Mouse (Mus musculus) C2C12 (cell line): ENCODE measurements around the gene Slc11a2. TPM values are rescaled to one million over a fixed set of nuclear protein-coding genes. Genes with fewer than 3 reads are reported as not detected.

Source experiments
- H3K27me3 ChIP-seq: one replicate; pipeline ENCODE4 v1.6.1; 2011; ENCODE audit not compliant: control insufficient read depth, insufficient read depth, insufficient read length
- H3K36me3 ChIP-seq: one replicate; pipeline ENCODE4 v1.6.1; 2011; ENCODE audit not compliant: control insufficient read depth, insufficient read depth
- H3K4me3 ChIP-seq: one replicate; pipeline ENCODE4 v1.5.1; 2011; ENCODE audit warnings: mild to moderate bottlenecking, control low read depth; ENCODE audit not compliant: poor library complexity, insufficient read depth, severe bottlenecking
- H3K79me2 ChIP-seq: one replicate; pipeline ENCODE4 v1.6.1; 2011; ENCODE audit not compliant: control insufficient read depth, insufficient read depth
- H3K79me3 ChIP-seq: one replicate; pipeline ENCODE4 v1.6.1; 2011; ENCODE audit warnings: low read depth, control low read depth
- H3ac ChIP-seq: one replicate; pipeline ENCODE3; 2011; ENCODE audit warnings: low read depth; ENCODE audit not compliant: control insufficient read depth, insufficient read length
- CEBPB ChIP-seq: IDR thresholded peaks from one replicate; pipeline ENCODE4 v1.6.1; 2011; ENCODE audit warnings: low read depth, mild to moderate bottlenecking, control low read depth, moderate library complexity
- CTCF ChIP-seq: IDR thresholded peaks from one replicate; pipeline ENCODE4 v1.5.1; 2011; ENCODE audit not compliant: control insufficient read depth, insufficient read depth, insufficient read length
- FOSL1 ChIP-seq: IDR thresholded peaks from one replicate; pipeline ENCODE4 v1.8.0; 2011; ENCODE audit warnings: mild to moderate bottlenecking, low read length; ENCODE audit not compliant: poor library complexity, insufficient read depth, severe bottlenecking
- MAX ChIP-seq: IDR thresholded peaks from one replicate; pipeline ENCODE4 v1.6.1; 2011; ENCODE audit warnings: mild to moderate bottlenecking, control low read depth
- MYOD1 ChIP-seq: IDR thresholded peaks from one replicate; pipeline ENCODE4 v1.6.1; 2011; ENCODE audit warnings: low read depth; ENCODE audit not compliant: control insufficient read depth, insufficient read length
- MYOG ChIP-seq: IDR thresholded peaks from one replicate; pipeline ENCODE4 v1.6.1; 2011; ENCODE audit not compliant: control insufficient read depth, insufficient read length; ENCODE audit errors: extremely low read depth
- USF1 ChIP-seq: IDR thresholded peaks from one replicate; pipeline ENCODE4 v1.6.1; 2011; ENCODE audit warnings: low read depth, mild to moderate bottlenecking, control low read depth, moderate library complexity
- polyA plus RNA-seq: library from polyadenylated mRNA; unstranded; fragments of >200 nt; fragmentation: generic; extraction: Trizol; gene quantifications from one replicate; pipeline ENCODE4 v1.2.1, GENCODE M21; 2012; ENCODE audit warnings: missing spikeins

Slc11a2 gene
- polyA plus RNA-seq, 1 experiment = 34.3 TPM

DNA sequence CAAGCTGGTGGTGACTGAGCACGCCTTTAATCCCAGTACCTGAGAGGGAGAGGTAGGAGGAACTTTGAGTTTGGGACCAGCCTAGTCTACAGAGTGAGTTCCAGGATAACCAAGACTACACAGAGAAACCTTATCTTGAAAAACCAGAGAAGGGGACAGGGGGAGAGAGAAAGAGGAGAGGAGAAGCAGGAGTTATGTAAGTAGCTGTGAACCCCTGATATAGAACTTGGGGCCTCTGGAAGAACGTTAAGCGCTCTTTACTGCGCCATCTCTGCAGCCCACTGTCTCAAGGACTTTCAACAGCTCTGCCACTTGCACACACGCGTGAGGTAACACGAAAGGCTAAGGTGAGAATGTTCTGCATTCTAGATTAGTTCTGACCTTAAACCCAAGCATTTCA is 33.3 kb downstream of the Slc11a2 start:
- H3K27me3 ChIP-seq = no peaks in the 10 kb centered on the region

GRCm38 (mm10) chr15:100391066-100391465 is 33.8 kb downstream of the Slc11a2 start:
- no peak overlapping the region for H3K4me3 ChIP-seq
- TF ChIP-seq CTCF (no peak), MYOD1 (no peak), MAX (no peak), MYOG (no peak)
- H3K36me3 ChIP-seq = peaks cover 24% of the 10 kb centered on the region
- H3K79me2 ChIP-seq = no peaks in the 10 kb centered on the region
- H3K27me3 ChIP-seq = no peaks in the 10 kb centered on the region
- H3ac ChIP-seq = no peak overlapping the region
- no peaks in the 10 kb centered on the region for H3K79me3 ChIP-seq

More for the DNA sequence above, 33.3 kb downstream of the Slc11a2 start:
- H3K4me3 ChIP-seq = no peak overlapping the region
- no peak for TF ChIP-seq CTCF
- no peaks in the 10 kb centered on the region for H3K79me3 ChIP-seq
- H3K36me3 ChIP-seq = peaks cover 24% of the 10 kb centered on the region
- H3K79me2 ChIP-seq = no peaks in the 10 kb centered on the region
- no peak overlapping the region for H3ac ChIP-seq

DNA sequence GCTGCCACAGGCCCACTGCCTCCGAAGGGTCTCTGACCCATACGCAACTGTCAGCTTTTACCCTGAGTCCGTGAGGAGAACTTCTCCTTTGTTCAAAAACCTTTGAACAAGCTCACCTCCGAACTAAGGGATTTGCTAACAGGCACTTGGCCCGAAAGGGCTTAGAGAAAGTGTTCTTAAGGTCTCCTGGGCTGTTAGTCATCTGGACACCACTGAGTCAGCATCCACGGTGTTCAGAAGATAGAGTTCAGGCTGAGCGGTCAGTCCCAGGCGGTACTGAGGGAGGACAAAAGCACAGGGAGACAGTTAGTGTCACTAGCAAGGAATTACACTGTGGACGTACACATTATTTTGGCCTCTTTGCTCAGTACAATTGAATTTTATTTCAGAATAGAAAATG is 36.0 kb downstream of the Slc11a2 start:
- Histone ChIP-seq H3K79me3 (no peaks in the 10 kb centered on the region), H3ac (no peak overlapping the region), H3K27me3 (no peaks in the 10 kb centered on the region), H3K4me3 (no peak overlapping the region), H3K36me3 (peaks cover 2% of the 10 kb centered on the region), H3K79me2 (no peaks in the 10 kb centered on the region)
- TF ChIP-seq USF1 = no peak
- TF ChIP-seq FOSL1 = no peak
- no peak for TF ChIP-seq MYOG
- no peak for TF ChIP-seq CEBPB
- no peak for TF ChIP-seq MYOD1
- no peak for TF ChIP-seq MAX
- TF ChIP-seq CTCF = no peak

DNA sequence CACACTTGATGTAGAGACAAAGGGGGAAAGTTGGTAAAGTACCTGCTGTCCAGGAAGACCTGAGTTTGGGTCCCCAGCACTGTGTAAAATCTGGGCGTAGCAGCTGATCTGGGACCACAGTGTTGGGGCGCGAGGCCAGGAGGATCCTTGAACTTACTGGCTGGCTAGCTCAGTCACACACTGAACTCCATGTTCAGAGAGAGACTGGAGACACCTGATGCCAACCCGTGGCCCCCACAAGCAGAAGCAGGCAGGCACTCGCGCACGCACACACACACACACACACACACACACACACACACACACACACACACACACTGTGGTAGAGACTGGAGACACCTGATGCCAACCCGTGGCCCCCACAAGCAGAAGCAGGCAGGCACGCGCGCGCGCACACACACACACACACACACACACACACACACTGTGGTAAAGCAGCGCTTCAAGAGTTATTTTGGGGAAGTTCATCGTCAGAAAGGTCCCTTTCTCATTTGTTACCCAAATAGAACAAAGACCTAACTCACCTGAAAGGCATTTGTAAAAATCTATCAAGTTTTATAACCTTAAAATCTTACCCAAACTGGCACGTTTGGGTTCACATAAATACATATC is 36.5 kb downstream of the Slc11a2 start:
- Histone ChIP-seq H3K4me3 (no peak overlapping the region), H3K27me3 (no peaks in the 10 kb centered on the region), H3K36me3 (no peaks in the 10 kb centered on the region), H3ac (no peak overlapping the region), H3K79me2 (no peaks in the 10 kb centered on the region), H3K79me3 (no peaks in the 10 kb centered on the region)
- TF ChIP-seq MYOD1 (no peak), FOSL1 (no peak), MAX (no peak), MYOG (no peak), USF1 (no peak), CEBPB (no peak), CTCF (no peak)

DNA sequence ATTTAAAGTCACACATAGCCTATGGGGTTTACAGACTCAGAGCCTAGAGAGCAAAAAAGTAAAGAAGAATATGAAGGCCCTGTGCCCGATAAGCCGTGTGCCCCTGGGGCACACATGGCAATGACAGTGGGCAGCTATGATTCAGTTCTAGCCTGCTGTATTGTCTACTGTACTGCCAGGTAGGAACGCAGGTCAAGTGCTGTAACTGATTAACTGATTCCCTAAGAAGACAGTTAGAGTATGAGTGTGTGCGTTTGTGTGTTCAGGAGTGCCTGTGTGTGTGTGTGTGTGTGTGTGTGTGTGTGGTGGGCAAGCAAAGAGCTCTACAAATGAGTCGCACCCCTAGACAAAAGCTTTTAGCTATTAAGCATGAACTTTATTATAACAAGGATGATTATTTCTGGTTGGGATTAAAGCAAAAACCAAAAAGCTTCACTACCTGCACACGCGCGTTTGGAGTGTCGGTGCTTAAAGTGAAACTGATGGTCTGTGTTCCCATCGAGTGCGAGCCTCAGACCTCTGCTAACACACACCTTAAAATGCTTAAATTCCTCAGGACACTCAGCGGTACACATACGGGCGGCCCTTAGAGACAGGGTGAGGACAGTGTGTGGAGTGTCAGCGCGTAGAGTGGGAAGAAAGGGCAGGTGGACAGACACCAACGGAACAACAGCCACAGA is 37.2 kb downstream of the Slc11a2 start:
- Histone ChIP-seq H3K36me3 (no peaks in the 10 kb centered on the region), H3K27me3 (peaks cover 5% of the 10 kb centered on the region), H3ac (no peak overlapping the region), H3K4me3 (no peak overlapping the region), H3K79me3 (no peaks in the 10 kb centered on the region), H3K79me2 (no peaks in the 10 kb centered on the region)
- TF ChIP-seq MYOG = no peak
- TF ChIP-seq FOSL1 = no peak
- no peak for TF ChIP-seq MYOD1
- TF ChIP-seq MAX = no peak
- no peak for TF ChIP-seq CTCF

DNA sequence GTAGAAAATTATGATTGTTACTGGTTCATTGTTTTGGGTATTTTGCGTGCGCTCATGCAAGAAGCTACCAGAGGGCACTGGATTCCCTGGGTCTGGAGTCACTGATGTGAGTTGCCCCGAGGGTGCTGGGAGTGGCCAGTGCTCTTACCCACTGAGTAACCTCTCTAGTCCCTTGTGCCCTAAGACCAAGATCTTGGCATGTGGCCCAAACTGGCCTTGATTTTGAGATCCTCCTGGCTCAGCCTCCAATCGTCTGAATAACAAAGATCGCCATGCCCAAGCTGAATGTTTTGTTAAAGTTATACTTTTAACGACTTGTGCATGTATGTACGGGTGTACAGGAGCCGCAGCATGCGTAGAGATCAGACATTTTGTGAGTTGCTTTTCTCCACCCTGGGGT is 39.2 kb downstream of the Slc11a2 start:
- TF ChIP-seq MYOD1 (no peak), FOSL1 (no peak), MAX (no peak), CEBPB (no peak), MYOG (no peak), CTCF (no peak)
- Histone ChIP-seq H3K79me3 (no peaks in the 10 kb centered on the region), H3K27me3 (peaks cover 10% of the 10 kb centered on the region)

More for the DNA sequence above, 39.2 kb downstream of the Slc11a2 start:
- Histone ChIP-seq H3K4me3 (no peak overlapping the region), H3ac (no peak overlapping the region), H3K36me3 (no peaks in the 10 kb centered on the region), H3K79me2 (no peaks in the 10 kb centered on the region)
